Mouse (Mus musculus) heart, postnatal 10 days (tissue): ENCODE data around the gene Hnrnpf. TPM values are rescaled to one million over a fixed set of nuclear protein-coding genes. Genes with fewer than 3 reads are reported as not detected.
"Not testable (repeated sequence)": the region's sequence is repeated elsewhere in the genome, so short reads cannot be mapped to it uniquely, and the experiment has no call there.

ENCODE experiments used
- DNase-seq, 2 experiments: peaks; one replicate each; pipeline ENCODE4 v3.0.0; 2021
- intact Hi-C: fragments of 180-260 bp; cut with DNase I; formaldehyde crosslinking; loops from one replicate; pipeline ENCODE4 v1.15.1; 2025
- total RNA-seq, 2 experiments: library from RNA; stranded (reverse); gene quantifications; 2 replicates each; pipeline ENCODE4 v1.2.3; 2021

Gene Hnrnpf
- 100 to 1,000 TPM; 351 to 364 TPM for total RNA-seq

GRCm38 (mm10) chr6:117900126-117901080 is at the start of gene Hnrnpf:
Hnrnpf (plus strand) TSS chr6:117900324.
- no peak for DNase-seq
- intact Hi-C loops: no loop called here

- intact Hi-C loops: no loop called here
- no peak for DNase-seq
Measured at GRCm38 (mm10) chr6:117851747-117852146, 48.4 kb upstream of the Hnrnpf start.

- intact Hi-C loops: loop anchor here (5.0 kb wide), 1 partner anchor 64 kb away; no protein-coding TSS in a partner anchor
- DNase-seq: no peak
Measured at GRCm38 (mm10) chr6:117857990-117858389, 42.1 kb upstream of the Hnrnpf start.

GRCm38 (mm10) chr6:117861848-117862247 is 38.3 kb upstream of the Hnrnpf start, which contains the start of gene Zfp239:
Zfp239 (plus strand) TSS chr6:117862100.
- intact Hi-C loops: no loop called here
- DNase-seq: no peak

GRCm38 (mm10) chr6:117862465-117862864 is 37.7 kb upstream of the Hnrnpf start:
- intact Hi-C loops: no loop called here

GRCm38 (mm10) chr6:117862899-117863620 is 37.1 kb upstream of the Hnrnpf start:
- peak; percentile 26 to 55 for DNase-seq

More at GRCm38 (mm10) chr6:117862465-117862864, 37.7 kb upstream of the Hnrnpf start:
- DNase-seq: no peak

GRCm38 (mm10) chr6:117863751-117864150 is 36.4 kb upstream of the Hnrnpf start:
- intact Hi-C loops: no loop called here
- DNase-seq: no peak

More at GRCm38 (mm10) chr6:117862899-117863620, 37.1 kb upstream of the Hnrnpf start:
- intact Hi-C loops: no loop called here

- intact Hi-C loops: no loop called here
- DNase-seq: no peak
Measured at GRCm38 (mm10) chr6:117868187-117868586, 31.9 kb upstream of the Hnrnpf start.

GRCm38 (mm10) chr6:117871034-117871433 is 29.1 kb upstream of the Hnrnpf start:
- intact Hi-C loops: no loop called here
- no peak for DNase-seq

GRCm38 (mm10) chr6:117873450-117873849 is 26.7 kb upstream of the Hnrnpf start:
- DNase-seq, intact Hi-C loops: not testable (repeated sequence)

- intact Hi-C loops: loop anchor here (5.0 kb wide), 1 partner anchor 32 kb away; the partner anchor contains the start of gene Zfp637
- DNase-seq: no peak
Measured at GRCm38 (mm10) chr6:117874621-117875281, 25.4 kb upstream of the Hnrnpf start.

- DNase-seq: peak; percentile 93 to 94
- intact Hi-C loops: loop anchor here (1.0 to 5.0 kb wide), 3 partner anchors 37 to 44 kb away; partner anchors contain the start of gene Zfp637
Measured at GRCm38 (mm10) chr6:117878700-117879407, 21.3 kb upstream of the Hnrnpf start.

GRCm38 (mm10) chr6:117879408-117880115 is 20.6 kb upstream of the Hnrnpf start:
- intact Hi-C loops: loop anchor here (2.0 to 5.0 kb wide), 3 partner anchors 27 to 37 kb away; partner anchors contain the start of gene Zfp637
- peak; percentile 100 for DNase-seq

GRCm38 (mm10) chr6:117880394-117880838 is 19.7 kb upstream of the Hnrnpf start:
- intact Hi-C loops: loop anchor here (2.0 kb wide), 1 partner anchor 26 kb away; no protein-coding TSS in a partner anchor
- peak in 1 of 2 experiments; percentile 19 for DNase-seq

GRCm38 (mm10) chr6:117881229-117881628 is 18.9 kb upstream of the Hnrnpf start:
- DNase-seq: no peak
- intact Hi-C loops: loop anchor here (2.0 kb wide), 1 partner anchor 26 kb away; no protein-coding TSS in a partner anchor

GRCm38 (mm10) chr6:117881997-117882396 is 18.1 kb upstream of the Hnrnpf start:
- DNase-seq: no peak
- intact Hi-C loops: loop anchor here (2.0 kb wide), 1 partner anchor 25 kb away; no protein-coding TSS in a partner anchor

GRCm38 (mm10) chr6:117885943-117886342 is 14.2 kb upstream of the Hnrnpf start:
- DNase-seq: no peak
- intact Hi-C loops: no loop called here

GRCm38 (mm10) chr6:117888032-117888431 is 12.1 kb upstream of the Hnrnpf start:
- DNase-seq: no peak
- intact Hi-C loops: no loop called here

- DNase-seq: no peak
- intact Hi-C loops: no loop called here
Measured at GRCm38 (mm10) chr6:117888642-117889096, 11.5 kb upstream of the Hnrnpf start.
